Mouse (Mus musculus): ENCODE data around the gene Wnt4. TPM values are rescaled to one million over a fixed set of nuclear protein-coding genes. Genes with fewer than 3 reads are reported as not detected.
A peak's percentile ranks its signal among the peaks of the same experiment; 100 is the strongest.

Wnt4 gene
- 10 to 100 TPM; 11.0 to 12.6 TPM for total RNA-seq (2021)
- long read RNA-seq, experiment 1, full-length matches to known transcripts: 30 of 34 reads
- long read RNA-seq, experiment 1, partial matches to known transcripts: 1 of 34 reads
- long read RNA-seq, experiment 1, other reads (novel, unspliced or antisense): 3 of 34 reads
- long read RNA-seq, experiment 2, full-length matches to known transcripts: 29 of 34 reads
- long read RNA-seq, experiment 2, partial matches to known transcripts: 1 of 34 reads
- long read RNA-seq, experiment 2, other reads (novel, unspliced or antisense): 4 of 34 reads

DNA sequence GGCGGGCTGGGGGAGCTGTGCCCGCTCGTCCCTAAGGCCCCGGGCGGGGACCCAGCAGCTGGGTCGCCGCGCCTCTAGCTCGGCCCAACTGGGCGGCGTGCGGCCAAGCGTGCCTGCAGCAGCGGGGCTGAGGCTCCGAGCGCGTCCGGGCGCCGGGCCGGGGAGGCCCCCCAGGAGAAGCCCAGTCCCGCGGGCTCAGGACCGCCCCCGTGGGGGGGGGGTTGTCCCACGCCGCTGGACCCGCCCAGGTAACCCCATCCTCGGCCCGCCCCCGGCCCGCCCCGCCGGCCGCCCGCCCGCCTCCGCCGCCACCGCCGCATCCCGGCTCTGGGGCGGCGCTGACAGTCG, at the start of gene Wnt4:
TSS of gene Wnt4 (plus strand) at position 324 of the 348 bp plus-strand sequence.
- no peak for DNase-seq (ENCODE audit: low spot score in 2 of 2)

DNA sequence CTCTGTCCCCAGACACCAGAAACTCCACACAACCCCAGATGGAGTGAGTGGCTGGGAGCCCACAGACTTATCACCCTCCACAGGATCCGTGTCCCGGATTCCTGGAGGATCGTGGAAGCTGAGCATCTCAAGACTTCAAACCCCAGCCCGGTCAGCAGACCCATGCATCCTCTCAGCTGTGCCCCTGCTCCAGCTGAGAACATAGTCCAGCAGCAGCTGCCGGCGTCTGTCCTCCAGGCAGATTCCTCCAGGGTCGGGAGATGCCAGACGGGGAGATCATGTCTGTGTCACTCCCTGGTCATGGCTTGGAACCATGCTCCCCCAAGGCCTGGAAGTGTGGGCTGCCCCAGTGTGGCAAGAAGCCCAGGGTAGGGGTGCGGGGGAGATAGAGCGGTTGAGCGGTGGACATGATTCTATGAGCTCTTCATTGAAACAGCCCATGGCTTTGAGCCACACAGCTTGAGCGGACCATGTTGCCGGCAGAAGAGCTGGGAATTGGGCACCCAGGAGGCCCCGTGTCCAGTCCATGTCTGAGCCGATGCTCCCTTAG, 48.6 kb upstream of the Wnt4 start:
- DNase-seq (ENCODE audit: low spot score in 2 of 2): no peak

DNA sequence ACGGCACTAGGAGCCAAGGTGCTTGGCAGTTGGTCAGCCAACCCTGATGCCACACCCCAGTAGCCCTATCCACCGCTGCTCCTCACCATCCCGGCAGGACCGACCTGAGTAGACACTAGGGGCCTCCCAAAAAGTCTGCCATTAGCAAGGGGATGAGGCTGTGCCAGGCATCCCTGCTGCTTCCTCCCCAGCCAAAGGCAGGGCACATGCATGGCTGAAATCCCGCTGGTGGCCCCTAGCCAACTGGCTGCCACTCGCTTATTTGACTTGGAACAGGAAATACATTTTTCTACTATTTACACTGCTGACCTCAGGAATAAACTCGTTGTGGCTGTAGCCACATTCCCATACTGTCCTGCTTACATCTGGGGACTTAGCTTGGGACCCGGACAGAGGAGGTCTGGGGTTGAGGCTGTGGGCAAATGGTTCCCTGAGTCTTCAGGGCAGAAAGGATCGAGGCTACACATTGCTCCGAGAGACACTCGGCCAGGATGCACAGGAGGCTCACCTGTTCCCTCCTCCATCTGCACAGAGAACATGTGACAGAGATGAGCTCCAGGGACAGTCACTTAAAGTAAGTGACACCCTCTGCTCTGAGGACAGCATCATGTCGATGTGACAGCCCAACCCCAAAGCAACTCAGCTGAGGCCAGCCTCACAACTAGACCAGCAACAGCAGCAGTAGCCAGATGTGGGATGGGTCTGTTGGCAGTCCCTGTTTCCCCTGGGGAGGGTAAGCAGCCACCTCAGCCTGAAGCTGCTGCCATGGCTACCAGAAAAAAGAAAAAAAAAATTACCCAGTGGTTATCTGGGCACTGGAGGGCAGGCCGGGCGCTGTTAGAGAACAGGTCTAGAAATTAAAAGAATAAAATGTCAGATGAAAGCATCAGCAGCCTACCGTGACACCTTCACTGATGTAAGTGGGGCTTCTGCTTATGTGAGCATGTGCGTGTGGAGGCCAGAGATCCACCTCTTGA, 45.5 kb upstream of the Wnt4 start:
- DNase-seq (ENCODE audit: low spot score in 2 of 2): no peak

DNA sequence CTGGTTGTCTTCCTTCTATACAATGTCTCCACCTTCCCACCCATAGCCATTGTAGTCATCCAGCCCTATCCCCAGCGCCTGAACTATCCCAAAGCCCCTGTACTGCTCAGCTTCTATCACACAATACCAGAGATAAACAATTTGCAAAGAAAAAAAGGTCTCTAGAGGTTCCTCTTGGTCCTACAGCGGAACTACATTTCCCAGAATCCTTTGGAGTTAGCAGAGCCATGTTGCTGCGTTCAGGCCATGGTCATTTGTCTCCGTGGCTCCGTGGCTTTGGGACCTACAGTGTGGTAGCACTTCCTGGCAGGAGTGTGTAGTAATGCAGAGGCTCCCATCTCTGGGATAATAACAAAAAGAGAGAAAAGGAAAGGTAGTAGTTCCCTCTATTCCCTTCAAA, 43.7 kb upstream of the Wnt4 start:
- no peak for DNase-seq (ENCODE audit: low spot score in 2 of 2)

DNA sequence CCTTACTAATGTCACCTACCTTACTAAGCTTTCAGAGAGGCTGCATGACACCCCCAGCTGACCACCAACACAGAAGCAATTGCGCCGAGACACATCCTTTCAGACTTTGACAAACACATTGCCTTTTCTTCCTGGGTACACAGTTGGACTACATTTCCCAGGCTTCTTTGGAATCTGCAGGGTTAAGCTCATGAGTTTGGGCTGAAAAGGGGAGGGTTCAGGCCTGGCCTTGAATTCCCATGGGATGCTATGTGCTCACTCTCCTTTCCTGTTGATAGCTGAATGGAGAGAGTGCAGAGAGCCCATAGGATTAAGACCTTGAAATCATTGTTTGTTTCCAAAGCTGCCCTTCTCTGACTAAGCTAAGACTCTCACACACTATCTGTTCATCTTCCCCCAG, 42.8 kb upstream of the Wnt4 start:
- DNase-seq (ENCODE audit: low spot score in 2 of 2): no peak

DNA sequence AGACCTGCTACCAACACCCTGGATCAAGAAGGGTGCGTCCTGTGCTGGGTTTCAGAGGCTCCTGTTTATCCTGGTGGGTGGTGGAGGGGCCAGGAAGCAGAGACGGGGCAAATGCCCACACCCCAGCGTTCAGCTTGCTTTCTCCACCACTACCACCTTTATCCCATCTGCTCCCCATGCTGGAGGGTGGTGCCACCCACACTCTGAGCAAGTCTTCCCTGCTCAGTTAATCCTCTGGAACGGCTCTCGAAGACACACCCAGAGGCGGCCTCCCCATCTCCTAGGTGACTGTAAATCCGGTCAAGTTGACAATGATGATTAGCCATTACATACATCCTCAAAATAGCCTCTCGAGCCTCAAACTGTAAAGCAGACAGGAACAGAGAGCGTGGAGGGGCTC, 41.9 kb upstream of the Wnt4 start:
- peak in 1 of 2 experiments; percentile 45 for DNase-seq (ENCODE audit: low spot score in 2 of 2)

DNA sequence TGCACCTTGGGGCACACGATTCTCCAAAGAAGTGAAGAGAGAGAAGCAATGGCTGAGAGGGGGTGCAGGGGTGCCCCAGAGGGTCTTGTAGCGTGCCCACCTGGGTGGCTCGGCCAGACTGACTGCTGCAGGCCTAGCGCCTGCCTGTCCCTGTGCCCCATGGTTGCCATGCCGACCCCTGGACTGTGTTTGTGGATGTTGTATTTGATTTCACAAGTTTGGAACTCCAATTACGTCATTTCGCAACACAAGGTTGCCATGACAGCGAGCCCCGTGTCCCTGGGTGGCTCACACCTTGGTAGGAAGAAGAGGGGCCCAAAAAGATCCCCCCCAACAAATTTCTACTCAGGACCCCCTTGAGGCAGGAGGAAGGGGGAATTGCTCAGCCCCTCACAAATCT, 32.4 kb upstream of the Wnt4 start:
- DNase-seq (ENCODE audit: low spot score in 2 of 2): no peak

DNA sequence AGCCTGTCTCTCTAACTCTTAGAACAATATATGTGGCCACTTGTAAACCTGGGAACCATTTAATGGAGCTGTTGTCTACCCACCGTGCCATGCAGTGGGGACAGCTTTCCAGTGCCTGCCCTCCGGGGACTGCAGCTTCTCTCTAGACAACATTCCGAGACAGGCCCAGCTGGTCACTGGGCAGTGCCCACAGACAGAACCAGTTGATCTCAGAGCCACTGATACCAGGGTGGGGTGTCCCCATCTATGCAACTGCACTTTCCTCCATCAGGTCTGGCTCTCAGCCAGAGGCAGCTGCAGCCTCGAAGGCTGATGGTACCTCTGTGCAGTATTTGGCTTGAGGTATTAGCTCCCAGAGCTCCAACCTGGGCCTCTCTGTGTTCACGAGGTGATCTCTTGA, 27.0 kb upstream of the Wnt4 start:
- DNase-seq (ENCODE audit: low spot score in 2 of 2): no peak

DNA sequence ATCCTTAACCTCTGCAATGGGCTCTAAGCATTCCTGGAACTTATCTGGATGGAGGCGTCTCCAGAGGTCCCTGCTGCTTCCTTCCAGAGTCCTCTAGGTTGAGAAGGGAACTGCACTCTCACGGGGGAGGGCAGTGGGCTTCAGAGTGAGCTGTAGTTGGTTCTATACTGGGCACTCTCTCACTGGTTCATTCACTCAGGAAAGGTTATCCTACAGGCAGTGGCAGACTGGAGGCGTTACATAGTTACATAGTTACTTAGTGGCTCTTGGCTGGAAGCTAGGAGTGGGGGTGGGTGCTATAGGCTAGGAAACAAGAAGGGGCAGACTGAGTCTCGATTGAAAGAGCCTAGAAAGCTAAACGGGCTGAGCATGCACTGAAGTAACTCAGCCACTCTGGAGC, 26.4 kb upstream of the Wnt4 start:
- peak; percentile 31 to 47 for DNase-seq (ENCODE audit: low spot score in 2 of 2)

DNA sequence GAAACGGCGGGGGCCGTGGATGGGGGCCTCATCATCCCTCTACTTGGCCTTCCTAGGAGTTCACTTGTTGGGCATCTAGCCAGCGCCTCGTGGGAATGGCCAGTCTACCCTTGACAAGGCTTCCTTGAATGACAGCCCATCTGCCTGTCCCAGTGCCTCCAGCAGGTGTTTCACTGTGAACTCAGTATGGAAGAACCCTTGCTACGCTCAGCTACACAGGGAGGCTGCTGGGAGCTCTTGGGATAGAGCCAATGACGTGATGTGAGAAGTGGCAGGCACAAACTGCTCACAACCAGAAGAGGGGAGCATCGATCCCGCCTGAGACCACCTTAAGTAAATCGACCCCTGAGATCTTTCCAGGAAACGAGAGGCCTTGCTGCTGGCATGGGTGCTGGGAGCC, 23.7 kb upstream of the Wnt4 start:
- DNase-seq (ENCODE audit: low spot score in 2 of 2): no peak

DNA sequence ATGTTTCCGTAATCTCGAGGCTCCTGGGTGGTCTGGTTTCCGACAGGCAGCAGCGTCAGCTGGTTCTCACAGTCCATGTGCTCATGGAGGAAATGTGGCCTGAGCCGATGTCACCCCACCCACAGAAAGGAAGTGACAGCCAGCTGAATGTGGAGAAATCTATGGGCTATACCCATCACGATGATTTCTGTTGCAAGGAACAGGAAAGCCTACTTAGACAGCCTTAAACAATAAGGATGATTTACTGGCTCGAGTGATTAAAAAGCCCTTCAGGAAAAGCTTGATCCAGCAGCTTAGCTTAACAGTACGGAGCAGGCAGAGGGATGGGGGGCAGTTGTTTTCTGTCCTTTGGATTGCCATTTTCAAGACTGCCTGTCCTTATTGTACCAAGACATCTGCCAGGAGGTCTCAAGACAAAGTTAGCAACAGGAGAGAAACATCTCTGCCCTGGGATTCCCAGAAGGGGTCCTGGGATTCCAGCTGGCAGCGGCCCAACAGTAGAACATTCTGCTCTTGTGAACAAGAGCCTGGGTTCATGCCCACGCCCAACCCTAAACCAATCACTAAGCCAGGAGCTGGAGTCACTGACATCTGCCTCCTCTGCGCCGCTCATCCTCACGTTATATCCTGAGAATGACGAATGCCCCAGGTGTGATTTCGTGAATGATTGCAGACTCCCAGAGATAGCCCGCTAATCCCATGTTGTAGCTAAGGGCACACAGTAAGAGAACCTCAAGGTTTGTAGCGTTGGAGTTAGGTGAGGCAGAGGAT, 22.9 kb upstream of the Wnt4 start:
- no peak for DNase-seq (ENCODE audit: low spot score in 2 of 2)

DNA sequence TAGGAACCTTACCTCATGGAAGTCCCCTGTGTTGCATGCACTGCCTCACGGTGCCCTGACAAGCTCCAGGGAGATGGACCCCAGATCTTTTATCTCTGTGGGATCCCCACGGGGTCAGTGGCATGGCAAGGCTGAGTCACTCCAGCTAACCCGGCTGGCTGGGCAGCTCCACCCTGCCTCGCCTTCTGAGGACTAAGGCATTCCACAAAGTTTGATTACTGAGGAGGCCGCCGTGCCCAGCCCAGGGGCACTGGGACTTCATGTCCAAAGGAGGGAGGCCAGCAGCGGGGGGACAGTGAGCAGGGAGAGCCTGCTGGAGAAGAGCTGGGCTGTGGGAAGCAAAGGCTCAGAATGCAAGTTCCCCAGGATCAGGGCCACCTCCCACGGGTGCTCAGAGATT, 21.7 kb upstream of the Wnt4 start:
- DNase-seq (ENCODE audit: low spot score in 2 of 2): no peak

DNA sequence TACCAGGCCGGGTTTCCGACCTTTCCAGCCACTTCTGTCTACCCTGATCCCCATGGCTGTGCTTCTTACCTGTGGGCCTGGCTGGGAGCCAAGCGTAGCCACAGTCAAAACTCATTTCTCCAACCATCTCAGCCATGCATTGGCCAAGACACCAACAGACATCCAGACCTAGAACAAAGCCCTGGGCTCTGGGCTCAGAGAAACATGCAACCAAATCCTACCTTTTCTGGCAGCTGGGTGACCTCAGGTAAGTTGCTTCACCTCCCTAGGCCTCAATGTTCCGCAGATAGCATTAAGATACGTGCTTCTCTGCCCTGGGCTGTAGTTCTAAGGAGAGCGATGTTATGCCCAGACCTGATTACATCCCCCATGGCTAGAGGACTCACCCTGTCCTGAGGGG, 15.5 kb upstream of the Wnt4 start:
- DNase-seq (ENCODE audit: low spot score in 2 of 2): no peak

DNA sequence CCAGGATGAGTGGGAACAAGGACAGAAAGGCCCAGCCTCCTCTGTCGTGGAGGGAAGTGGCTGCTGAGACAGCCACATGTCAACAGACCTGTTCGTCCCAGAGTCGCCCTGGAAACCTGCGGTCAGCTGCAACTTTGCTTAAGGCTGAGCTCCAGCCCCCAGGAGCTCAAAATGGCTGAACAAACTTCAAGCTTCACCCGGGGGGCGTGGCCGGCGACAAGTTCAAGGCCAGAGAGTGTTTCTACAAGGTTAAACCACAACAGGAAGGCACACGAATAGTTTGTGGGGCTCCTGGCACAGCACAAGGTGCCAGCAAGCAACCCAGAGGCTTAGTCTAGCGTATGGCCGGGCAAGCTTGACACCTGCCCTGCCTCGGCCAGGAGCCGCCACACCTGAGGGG, 13.2 kb upstream of the Wnt4 start:
- DNase-seq (ENCODE audit: low spot score in 2 of 2): no peak

DNA sequence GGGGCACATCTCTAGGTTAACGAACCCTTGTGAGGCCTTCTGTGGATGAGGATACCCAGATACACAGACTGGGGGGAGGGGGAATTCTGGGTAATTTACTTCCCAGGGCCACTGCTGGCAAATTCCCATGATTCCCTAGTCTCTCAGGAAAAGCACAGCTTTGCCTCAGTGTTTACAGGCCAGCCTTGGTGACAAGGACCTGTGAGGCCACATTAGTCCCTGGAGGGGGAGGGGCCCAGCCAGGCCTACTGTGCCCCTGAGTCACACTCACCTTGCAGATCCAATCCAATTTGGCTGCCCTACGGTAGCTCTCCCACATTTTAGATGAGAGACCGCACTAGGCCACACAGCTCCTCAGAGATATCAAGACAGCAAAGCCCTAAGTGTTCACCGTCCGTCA, 12.2 kb upstream of the Wnt4 start:
- DNase-seq (ENCODE audit: low spot score in 2 of 2): no peak

DNA sequence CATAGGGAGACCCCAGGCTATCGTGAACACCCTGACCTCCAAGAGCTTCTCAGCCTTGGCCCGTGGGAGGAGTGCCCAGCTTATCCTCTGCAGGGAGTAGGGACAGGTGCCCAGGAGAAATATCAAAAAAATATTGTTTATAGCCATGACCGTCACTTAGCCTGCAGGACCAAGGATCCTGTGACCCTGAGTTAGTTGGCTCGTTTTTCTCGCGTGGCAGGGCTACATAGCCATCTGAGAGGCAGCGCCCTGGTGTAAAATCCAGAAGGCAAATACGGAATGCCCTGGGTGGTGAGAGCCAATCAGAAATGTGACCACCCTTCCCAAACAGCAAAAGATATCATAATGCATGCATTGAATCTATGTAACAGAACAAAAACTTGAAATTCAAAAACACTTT, 8.7 kb upstream of the Wnt4 start:
- no peak for DNase-seq (ENCODE audit: low spot score in 2 of 2)

DNA sequence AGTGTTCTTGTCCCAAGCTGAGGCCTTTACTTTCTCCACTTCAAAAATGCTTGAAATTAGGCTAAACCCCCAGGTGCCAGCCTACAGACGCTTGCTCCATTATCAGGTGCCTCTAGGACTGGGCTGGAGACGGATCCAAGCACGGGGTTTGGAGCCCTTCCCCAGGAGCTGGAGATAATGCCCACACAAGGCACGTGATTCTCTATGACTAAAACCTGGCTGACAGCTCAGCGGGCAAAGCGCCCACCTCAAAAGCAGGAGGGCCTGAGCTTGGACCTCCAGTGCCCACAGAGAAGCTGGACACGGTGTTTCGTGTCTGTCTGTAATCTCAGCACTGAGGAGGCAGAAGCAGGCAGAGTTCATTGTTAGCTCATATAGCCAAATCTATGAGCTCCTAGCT, 5.4 kb upstream of the Wnt4 start:
- no peak for DNase-seq (ENCODE audit: low spot score in 2 of 2)

DNA sequence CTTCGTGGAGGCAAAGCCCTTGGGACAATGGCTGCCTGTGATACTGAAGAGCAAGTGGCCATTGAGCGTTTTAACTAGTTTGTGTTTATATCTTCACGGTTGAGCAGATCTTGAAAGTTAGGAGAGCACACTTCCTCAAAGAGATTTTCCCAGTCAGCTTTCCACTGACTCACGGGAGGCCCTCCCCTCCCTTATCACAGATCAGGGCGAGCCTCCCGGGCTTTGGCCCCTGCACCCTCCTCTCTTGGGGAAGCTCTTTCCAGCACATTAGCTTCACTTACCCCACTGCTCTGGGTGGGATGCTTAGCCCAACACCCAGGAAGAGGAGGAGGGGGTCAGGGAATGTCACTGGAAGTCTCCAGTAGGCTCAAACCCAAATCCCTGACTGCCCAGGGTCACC, 3.0 kb upstream of the Wnt4 start:
- no peak for DNase-seq (ENCODE audit: low spot score in 2 of 2)

DNA sequence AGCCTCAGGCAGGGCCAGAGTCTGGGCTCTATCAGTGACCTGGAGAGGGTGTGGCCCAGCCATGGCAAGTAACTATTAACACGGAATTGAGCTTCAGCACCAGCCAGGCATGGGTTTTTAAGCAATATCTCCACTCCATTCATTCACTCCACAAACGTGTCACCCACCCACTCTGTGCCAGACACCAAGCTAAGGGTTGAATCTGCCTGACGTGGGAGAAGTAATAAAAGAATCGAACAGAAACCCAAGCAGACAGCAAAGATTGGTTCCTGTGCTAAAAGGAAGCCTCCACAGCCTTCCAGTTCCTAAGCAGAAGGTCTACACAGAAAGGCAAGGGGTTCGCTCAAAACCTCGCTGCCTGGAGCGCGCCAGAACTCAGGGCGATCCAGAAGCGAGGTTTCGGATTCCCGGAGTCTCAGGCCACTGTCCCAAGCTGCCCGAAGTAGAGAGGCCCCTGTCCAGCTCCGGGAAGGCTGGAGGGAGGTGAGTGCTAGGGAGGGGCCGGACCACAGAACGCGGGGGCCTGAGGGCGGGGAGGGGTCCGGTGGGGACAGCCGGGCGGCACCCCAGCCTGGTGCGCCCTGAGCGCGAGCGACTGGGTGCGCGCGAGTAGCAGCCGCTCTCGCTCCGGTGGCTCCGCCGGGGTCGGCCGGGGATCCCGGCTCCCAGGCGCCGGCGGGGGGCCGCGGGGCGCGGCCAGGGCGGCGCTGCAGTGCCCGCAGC, 685 bp upstream of the Wnt4 start:
- no peak for DNase-seq (ENCODE audit: low spot score in 2 of 2)

DNA sequence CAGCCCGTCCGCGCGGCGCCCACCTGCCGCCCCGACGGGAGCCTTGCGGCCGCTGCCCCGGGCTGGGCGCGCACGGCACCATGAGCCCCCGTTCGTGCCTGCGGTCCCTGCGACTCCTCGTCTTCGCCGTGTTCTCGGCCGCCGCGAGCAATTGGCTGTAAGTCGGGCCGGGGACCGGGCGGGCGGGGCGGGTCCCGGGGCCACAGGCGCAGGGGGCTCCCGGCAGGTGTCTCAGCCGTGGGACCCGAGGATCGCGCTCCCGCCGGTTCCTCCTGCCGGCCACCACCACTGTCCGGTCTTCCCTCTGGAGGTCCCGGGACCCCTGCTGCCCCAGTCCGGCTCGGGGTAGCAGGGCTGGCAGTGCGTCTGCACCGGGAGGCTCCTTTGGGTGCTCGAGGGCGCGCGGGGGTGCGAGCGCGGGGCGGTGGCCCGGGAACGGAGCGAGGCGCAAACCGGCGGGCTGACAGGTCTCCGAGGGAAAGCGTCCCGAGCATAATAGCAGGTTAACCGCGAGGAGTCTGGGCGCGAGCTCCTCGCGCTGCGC, 383 bp downstream of the Wnt4 start:
- DNase-seq (ENCODE audit: low spot score in 2 of 2): peak in 1 of 2 experiments; percentile 37

Measured in left cerebral cortex, adult 18-20 months (tissue).